Mouse (Mus musculus) cortical plate, adult 2 months (tissue): ENCODE measurements around the gene Fcgr3.

ENCODE experiments used
- CTCF ChIP-seq: fragments of 200-500 bp; IDR thresholded peaks from 2 replicates; pipeline ENCODE4 v1.5.1; 2011; ENCODE audit warnings: mild to moderate bottlenecking, control low read depth, low read length; ENCODE audit not compliant: insufficient read depth; ENCODE audit errors: extremely low read depth
- POLR2A ChIP-seq: fragments of 200-500 bp; IDR thresholded peaks from 2 replicates; pipeline ENCODE4 v1.6.1; 2011; ENCODE audit warnings: mild to moderate bottlenecking, low read length, control low read depth; ENCODE audit not compliant: insufficient read depth; ENCODE audit errors: extremely low read depth

GRCm38 (mm10) chr1:171101033-171101432, 36.3 kb upstream of the Fcgr3 start:
- TF ChIP-seq CTCF (no peak), POLR2A (no peak)
